Mouse (Mus musculus): ENCODE measurements around the gene Cd209c.

Cd209c gene

DNA sequence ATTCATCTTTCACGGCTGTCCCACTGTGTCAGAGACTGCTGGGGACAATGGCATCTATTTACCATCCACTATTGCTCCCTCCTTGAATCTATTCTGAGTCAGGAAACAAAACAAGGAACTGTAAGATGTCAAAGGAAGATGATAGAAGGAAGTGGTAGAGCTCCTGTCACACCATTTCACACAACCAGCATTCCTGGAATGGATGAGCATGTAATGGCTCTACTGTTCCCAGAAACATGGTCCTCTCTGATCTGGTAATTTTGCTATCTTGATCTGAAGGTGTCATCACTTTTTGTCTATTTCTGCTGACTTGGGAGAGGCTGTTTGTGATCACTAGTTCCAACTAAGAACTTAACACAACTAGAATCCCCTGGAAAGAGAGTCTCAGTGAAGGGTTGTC is at the start of gene Cd209c:
TSS of gene Cd209c (minus strand) at position 101 of the 400 bp plus-strand sequence.
- DNase-seq (ENCODE audit: low spot score), result no peak

- DNase-seq (ENCODE audit: low spot score), result no peak
These were observed 39.7 kb upstream of the Cd209c start for GRCm38 (mm10) chr8:3994219-3994618.

- DNase-seq (ENCODE audit: low spot score), result no peak
These were observed 1.5 kb upstream of the Cd209c start for GRCm38 (mm10) chr8:3956037-3956436.

GRCm38 (mm10) chr8:3940023-3940422 is 14.5 kb downstream of the Cd209c start:
- no peak for DNase-seq (ENCODE audit: low spot score)

DNA sequence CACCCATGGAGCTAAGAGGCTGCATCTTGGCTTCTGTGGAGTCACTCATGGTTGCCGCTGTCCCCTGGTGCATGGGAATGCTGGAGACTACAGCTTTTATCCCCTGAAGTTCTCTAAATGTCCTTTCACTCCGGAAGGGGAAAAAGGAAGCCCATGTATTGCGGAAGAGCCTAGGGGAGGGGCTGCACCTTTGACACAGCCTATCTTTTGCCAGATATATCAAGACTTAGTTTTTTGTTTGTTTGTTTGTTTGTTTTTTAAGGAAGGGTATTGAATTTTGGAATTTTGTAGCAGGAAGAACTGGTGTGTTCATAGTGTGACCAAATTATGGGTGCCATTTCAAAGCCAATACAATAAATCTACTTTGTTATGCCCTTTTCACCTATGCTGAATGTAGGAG is 27.8 kb downstream of the Cd209c start, which contains the start of gene Cd209b:
TSS of gene Cd209b (minus strand) at position 101 of the 400 bp plus-strand sequence.
- no peak for DNase-seq (ENCODE audit: low spot score)
